Mouse (Mus musculus) bone marrow macrophage, adult 2 months (primary cell): ENCODE data around the gene Sall1. TPM values are rescaled to one million over a fixed set of nuclear protein-coding genes. Genes with fewer than 3 reads are reported as not detected.

ENCODE experiments used
- H3K27ac ChIP-seq: 2 replicates; pipeline ENCODE4 v1.5.1; 2012; ENCODE audit warnings: low read depth, low read length; ENCODE audit not compliant: insufficient read depth
- H3K4me1 ChIP-seq: 2 replicates; pipeline ENCODE4 v1.6.1; 2012; ENCODE audit warnings: low read length; ENCODE audit not compliant: control insufficient read depth, insufficient read depth
- H3K4me3 ChIP-seq: 2 replicates; pipeline ENCODE4 v1.5.1; 2012; ENCODE audit warnings: mild to moderate bottlenecking, low read length, moderate library complexity; ENCODE audit not compliant: insufficient read depth
- CTCF ChIP-seq: IDR thresholded peaks from 2 replicates; pipeline ENCODE4 v1.5.1; 2012; ENCODE audit warnings: low read depth, mild to moderate bottlenecking, low read length, moderate library complexity
- POLR2A ChIP-seq: IDR thresholded peaks from 2 replicates; pipeline ENCODE4 v1.6.1; 2012; ENCODE audit warnings: mild to moderate bottlenecking, low read depth, low read length, borderline replicate concordance
- polyA plus RNA-seq: library from polyadenylated mRNA; stranded (reverse); fragments of >200 nt; gene quantifications from 2 replicates; pipeline ENCODE4 v1.2.4, GENCODE M21; 2012; ENCODE audit not compliant: missing spikeins, insufficient read depth, insufficient read length

Gene Sall1
- polyA plus RNA-seq, 1 experiment, result not detected

GRCm38 (mm10) chr8:89046639-89047348 is 2.8 kb upstream of the Sall1 start:
- H3K4me1 ChIP-seq, result no peaks in the 10 kb centered on the region
- no peak for TF ChIP-seq POLR2A
- TF ChIP-seq CTCF, result no peak
- H3K27ac ChIP-seq, result no peak overlapping the region
- no peak overlapping the region for H3K4me3 ChIP-seq

DNA sequence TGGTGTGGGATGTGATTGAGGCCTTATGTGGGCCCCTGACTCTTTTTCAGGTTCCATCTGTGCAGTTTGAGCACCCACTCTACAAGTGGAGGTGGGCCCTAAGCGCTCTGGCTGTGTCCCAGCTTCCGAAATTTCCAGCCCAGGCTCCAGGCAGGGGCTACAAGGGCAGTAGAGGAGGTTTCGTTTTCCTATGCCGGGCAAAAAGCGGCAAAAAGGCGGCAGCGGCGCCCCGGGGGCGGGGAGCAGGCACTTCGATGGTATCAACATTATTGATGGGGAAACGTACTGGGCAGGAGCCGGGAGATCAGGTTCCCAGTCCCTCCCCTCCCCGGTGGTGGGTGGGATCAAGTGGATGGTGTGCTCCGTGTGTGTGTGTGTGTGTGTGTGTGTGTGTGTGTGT is 2.3 kb upstream of the Sall1 start:
- TF ChIP-seq CTCF (no peak), POLR2A (no peak)

GRCm38 (mm10) chr8:89045726-89046125 is 1.8 kb upstream of the Sall1 start:
- TF ChIP-seq CTCF (no peak), POLR2A (no peak)
- H3K4me1 ChIP-seq, result no peaks in the 10 kb centered on the region
- H3K4me3 ChIP-seq, result no peak overlapping the region
- no peak overlapping the region for H3K27ac ChIP-seq

More for the DNA sequence above, 2.3 kb upstream of the Sall1 start:
- Histone ChIP-seq H3K27ac (no peak overlapping the region), H3K4me3 (no peak overlapping the region), H3K4me1 (no peaks in the 10 kb centered on the region)

DNA sequence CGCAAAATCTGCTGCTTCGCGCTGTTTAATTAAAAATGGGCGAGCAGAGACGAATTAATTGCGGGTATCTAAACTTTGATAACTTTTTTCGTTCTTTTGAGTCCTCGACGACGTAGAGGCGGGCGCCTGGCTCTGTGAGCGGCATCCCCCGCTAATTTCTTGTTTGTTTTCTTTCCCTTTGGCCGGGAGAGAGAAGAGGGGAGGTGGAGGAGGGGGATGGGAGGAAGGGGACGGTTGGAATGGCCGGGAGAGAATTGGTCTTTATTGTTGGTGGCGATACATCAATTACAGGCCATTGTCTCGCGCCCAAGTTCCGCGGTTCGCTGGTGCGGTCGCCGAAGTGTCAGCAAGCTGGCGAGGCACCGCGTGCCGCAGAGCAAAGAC is 1.2 kb upstream of the Sall1 start:
- Histone ChIP-seq H3K27ac (no peak overlapping the region), H3K4me3 (no peak overlapping the region), H3K4me1 (no peaks in the 10 kb centered on the region)
- TF ChIP-seq POLR2A (no peak), CTCF (no peak)

- Histone ChIP-seq H3K27ac (no peak overlapping the region), H3K4me3 (no peak overlapping the region), H3K4me1 (no peaks in the 10 kb centered on the region)
- no peak for TF ChIP-seq POLR2A
- TF ChIP-seq CTCF, result no peak
These were observed 702 bp upstream of the Sall1 start for GRCm38 (mm10) chr8:89044511-89045217.

DNA sequence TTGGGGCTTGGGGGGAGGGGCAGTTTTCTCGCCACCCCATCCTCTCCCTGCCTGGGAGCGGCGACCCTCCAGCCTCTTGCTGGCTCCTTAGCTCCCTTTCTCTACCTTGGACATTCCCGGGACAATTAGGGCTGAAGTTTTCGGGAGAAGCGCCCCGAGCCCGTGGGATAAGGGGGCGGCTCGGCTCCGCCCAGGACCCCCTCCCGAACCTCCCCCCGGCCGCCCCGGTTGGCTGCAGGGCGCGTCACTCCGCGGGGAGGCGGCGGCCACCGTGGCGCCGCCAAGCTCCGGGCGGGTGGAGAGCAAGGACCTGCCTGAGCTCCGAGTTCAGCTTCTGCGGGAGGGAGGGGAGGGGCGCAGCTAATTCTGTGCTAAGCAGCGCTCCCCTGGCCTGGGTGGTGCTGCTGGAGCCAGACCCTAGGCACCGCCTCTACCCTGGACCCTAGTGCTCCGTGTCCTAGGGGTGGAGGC is 556 bp downstream of the Sall1 start:
- Histone ChIP-seq H3K4me3 (no peak overlapping the region), H3K27ac (no peak overlapping the region), H3K4me1 (no peaks in the 10 kb centered on the region)
- TF ChIP-seq CTCF (no peak), POLR2A (no peak)

DNA sequence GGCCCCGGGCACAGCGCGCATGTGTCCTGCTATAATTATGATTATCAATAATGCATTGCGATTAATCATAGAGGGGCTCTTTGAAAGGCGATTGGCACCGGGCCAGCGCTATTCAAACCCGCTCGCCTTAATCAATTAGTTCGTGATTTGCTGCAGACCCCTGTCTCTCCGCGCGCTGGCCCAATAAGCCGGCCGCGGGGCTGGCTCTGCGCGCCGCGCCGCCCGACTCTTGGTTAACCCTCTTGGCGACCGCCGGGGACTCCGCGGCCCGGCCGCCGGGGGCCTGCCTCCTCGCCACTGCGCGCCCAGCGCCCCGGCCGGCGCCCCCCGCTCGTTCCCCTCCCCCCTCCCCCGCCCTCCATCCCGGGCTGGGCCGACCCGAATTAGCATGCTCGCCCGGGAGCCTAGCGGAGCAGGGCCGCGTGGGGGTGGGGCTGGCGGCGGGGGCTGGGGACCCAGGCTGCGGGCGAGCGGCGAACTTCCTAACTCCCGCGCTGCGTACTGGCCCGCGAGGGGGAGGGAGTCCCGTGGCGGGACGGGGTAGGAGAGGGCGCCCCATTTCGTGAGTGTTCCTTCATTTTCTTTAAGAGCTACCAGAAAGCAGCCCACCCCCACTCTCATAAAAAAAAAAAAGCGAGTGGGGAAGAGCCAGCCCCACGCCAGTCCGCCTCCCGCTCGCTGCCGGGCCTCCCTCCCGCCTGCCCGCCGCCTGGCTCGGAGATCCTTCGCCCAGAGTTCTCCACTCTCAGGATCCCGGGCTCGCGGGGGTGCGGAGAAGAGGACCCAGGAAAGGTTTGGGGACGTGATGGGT is 1.2 kb downstream of the Sall1 start:
- no peak for TF ChIP-seq CTCF
- no peak for TF ChIP-seq POLR2A
- Histone ChIP-seq H3K4me3 (no peak overlapping the region), H3K27ac (no peak overlapping the region), H3K4me1 (no peaks in the 10 kb centered on the region)

GRCm38 (mm10) chr8:89042118-89042460 is 1.9 kb downstream of the Sall1 start:
- H3K4me3 ChIP-seq, result no peak overlapping the region
- H3K27ac ChIP-seq, result no peak overlapping the region
- no peaks in the 10 kb centered on the region for H3K4me1 ChIP-seq
- TF ChIP-seq POLR2A, result no peak
- TF ChIP-seq CTCF, result no peak

DNA sequence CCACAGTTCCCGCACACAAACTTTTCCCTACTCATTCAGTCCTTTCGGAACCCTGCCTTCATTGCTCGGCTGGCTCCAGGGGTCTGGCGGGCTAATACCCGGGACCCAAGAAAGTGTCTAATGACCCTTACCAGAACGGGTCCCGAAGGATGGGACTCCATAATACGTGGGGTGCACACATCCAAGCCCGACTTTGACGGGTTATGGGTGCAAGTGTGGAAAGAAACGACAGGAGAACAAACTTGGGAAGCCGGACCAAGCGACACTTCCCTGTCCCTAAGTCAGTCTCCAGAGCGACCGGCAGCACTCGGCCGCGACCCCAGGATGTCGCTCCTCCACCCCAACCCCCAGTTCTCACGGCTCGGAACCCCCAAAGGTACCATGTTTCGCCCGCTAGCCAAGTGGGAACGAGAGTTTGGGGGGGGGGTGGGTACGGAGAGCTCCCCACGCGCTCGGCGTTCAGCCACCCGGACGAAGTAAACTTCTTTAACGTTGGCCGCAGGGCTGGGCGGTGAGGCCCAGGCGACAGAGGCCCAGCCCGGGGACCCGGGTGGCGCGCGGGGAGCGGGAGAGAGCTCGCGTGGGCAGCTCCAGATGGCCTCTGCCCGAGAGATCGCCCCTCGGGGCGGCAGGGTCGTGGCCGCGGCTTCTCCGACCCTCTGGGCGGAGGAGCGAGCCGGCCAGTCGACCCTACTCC is 2.4 kb downstream of the Sall1 start:
- Histone ChIP-seq H3K27ac (no peak overlapping the region), H3K4me1 (no peaks in the 10 kb centered on the region), H3K4me3 (no peak overlapping the region)
- no peak for TF ChIP-seq POLR2A
- TF ChIP-seq CTCF, result no peak
